Mouse (Mus musculus) heart, embryonic 12.5 days (tissue): ENCODE data around the gene Madd. TPM values are rescaled to one million over a fixed set of nuclear protein-coding genes. Genes with fewer than 3 reads are reported as not detected.
A peak's percentile ranks its signal among the peaks of the same experiment; 100 is the strongest.

ENCODE experiments used
- ATAC-seq: fragments of 200-750 bp; cut with Nextera tagmentation; 2 replicates; pipeline ENCODE4 v1.8.0; 2017; ENCODE audit warnings: moderate TSS enrichment, moderate library complexity; ENCODE audit not compliant: insufficient number of reproducible peaks, low FRiP score
- H3K27ac ChIP-seq: fragments of 300-500 bp; sonication (generic); 2 replicates; pipeline ENCODE4 v1.5.1; 2016; ENCODE audit warnings: mild to moderate bottlenecking, moderate library complexity; ENCODE audit not compliant: poor library complexity, severe bottlenecking
- H3K27me3 ChIP-seq: fragments of 300-500 bp; sonication (generic); replicated peaks from 2 replicates; pipeline ENCODE4 v1.6.1; 2016; ENCODE audit warnings: mild to moderate bottlenecking, moderate library complexity
- H3K36me3 ChIP-seq: fragments of 300-500 bp; sonication (generic); 2 replicates; pipeline ENCODE4 v1.6.1; 2016; ENCODE audit warnings: mild to moderate bottlenecking, moderate library complexity
- H3K4me1 ChIP-seq: fragments of 300-500 bp; sonication (generic); replicated peaks from 2 replicates; pipeline ENCODE4 v1.6.1; 2016; ENCODE audit warnings: mild to moderate bottlenecking
- H3K4me2 ChIP-seq: fragments of 300-500 bp; sonication (generic); 2 replicates; pipeline ENCODE4 v1.6.1; 2016; ENCODE audit warnings: mild to moderate bottlenecking, moderate library complexity
- H3K4me3 ChIP-seq: fragments of 300-500 bp; sonication (generic); 2 replicates; pipeline ENCODE4 v1.5.1; 2016; ENCODE audit warnings: mild to moderate bottlenecking
- H3K9ac ChIP-seq: fragments of 300-500 bp; sonication (generic); 2 replicates; pipeline ENCODE4 v1.6.1; 2016; ENCODE audit warnings: mild to moderate bottlenecking, moderate library complexity
- H3K9me3 ChIP-seq: fragments of 300-500 bp; sonication (generic); replicated peaks from 2 replicates; pipeline ENCODE4 v1.6.1; 2016; ENCODE audit warnings: mild to moderate bottlenecking, moderate library complexity
- WGBS: fragments of 180-500 bp; shearing (Covaris S2); methylation state at CpG from one replicate; pipeline ENCODE4 v1.1.7; 2016; 5-methylcytosine and 5-hydroxymethylcytosine counted together
- polyA plus RNA-seq: library from polyadenylated mRNA; unstranded; fragments of >200 nt; fragmentation: Nextera tagmentation; extraction: Ambion mirVana; gene quantifications from 2 replicates; pipeline ENCODE4 v1.2.1, GENCODE M21; 2016

The Madd gene
- polyA plus RNA-seq, 1 experiment from 2014 or later = 7.7 TPM

GRCm38 (mm10) chr2:91148101-91148500 lies 35.5 kb downstream of the Madd start:
- H3K4me1 ChIP-seq = no peaks in the 10 kb centered on the region
- ATAC-seq = no peak
- no peaks in the 10 kb centered on the region for H3K9me3 ChIP-seq
- H3K4me3 ChIP-seq = no peak overlapping the region
- no peak overlapping the region for H3K27ac ChIP-seq
- H3K27me3 ChIP-seq = no peaks in the 10 kb centered on the region
- no peak overlapping the region for H3K4me2 ChIP-seq
- no peak overlapping the region for H3K9ac ChIP-seq
- H3K36me3 ChIP-seq = peaks cover 7% of the 10 kb centered on the region

- ATAC-seq = no peak
- H3K4me1 ChIP-seq = 0 out of 2 replicates have a peak, but pooled peaks cover 10% of the 10 kb centered on the region
- no peaks in the 10 kb centered on the region for H3K27me3 ChIP-seq
- H3K9me3 ChIP-seq = no peaks in the 10 kb centered on the region
- 95% methylated on average over 11 of the region's 11 CpGs for WGBS
- no peak overlapping the region for H3K9ac ChIP-seq
- no peak overlapping the region for H3K27ac ChIP-seq
- H3K4me3 ChIP-seq = no peak overlapping the region
- peaks cover 25% of the 10 kb centered on the region for H3K36me3 ChIP-seq
- H3K4me2 ChIP-seq = no peak overlapping the region
These were observed 40.2 kb downstream of the Madd start for GRCm38 (mm10) chr2:91143401-91143800.

GRCm38 (mm10) chr2:91142920-91143319 lies 40.7 kb downstream of the Madd start:
- no peak for ATAC-seq
- Histone ChIP-seq H3K9ac (no peak overlapping the region), H3K27ac (no peak overlapping the region), H3K9me3 (no peaks in the 10 kb centered on the region), H3K4me3 (no peak overlapping the region), H3K36me3 (peaks cover 30% of the 10 kb centered on the region), H3K27me3 (no peaks in the 10 kb centered on the region), H3K4me1 (0 out of 2 replicates have a peak, but pooled peaks cover 10% of the 10 kb centered on the region), H3K4me2 (no peak overlapping the region)
- WGBS = 87% methylated on average over 6 of the region's 6 CpGs

- 81% methylated on average over 8 of the region's 8 CpGs for WGBS
- Histone ChIP-seq H3K9ac (no peak overlapping the region), H3K4me3 (no peak overlapping the region), H3K27ac (no peak overlapping the region), H3K4me2 (no peak overlapping the region), H3K36me3 (peaks cover 54% of the 10 kb centered on the region), H3K4me1 (0 out of 2 replicates have a peak, but pooled peaks cover 23% of the 10 kb centered on the region), H3K9me3 (no peaks in the 10 kb centered on the region), H3K27me3 (no peaks in the 10 kb centered on the region)
- ATAC-seq = no peak
These were observed 43.9 kb downstream of the Madd start for GRCm38 (mm10) chr2:91139764-91140163.

GRCm38 (mm10) chr2:91139311-91139710 lies 44.3 kb downstream of the Madd start:
- H3K9me3 ChIP-seq = no peaks in the 10 kb centered on the region
- 0 out of 2 replicates have a peak, but pooled peaks cover 23% of the 10 kb centered on the region for H3K4me1 ChIP-seq
- ATAC-seq = no peak
- no peak overlapping the region for H3K27ac ChIP-seq
- WGBS = 51% methylated on average over 5 of the region's 5 CpGs
- no peaks in the 10 kb centered on the region for H3K27me3 ChIP-seq
- H3K9ac ChIP-seq = no peak overlapping the region
- peaks cover 59% of the 10 kb centered on the region for H3K36me3 ChIP-seq
- H3K4me2 ChIP-seq = no peak overlapping the region
- no peak overlapping the region for H3K4me3 ChIP-seq

- Histone ChIP-seq H3K9ac (no peak overlapping the region), H3K27me3 (no peaks in the 10 kb centered on the region), H3K4me3 (no peak overlapping the region), H3K9me3 (no peaks in the 10 kb centered on the region), H3K4me1 (peaks cover 27% of the 10 kb centered on the region), H3K36me3 (peaks cover 71% of the 10 kb centered on the region), H3K27ac (peak overlapping the region; percentile 39; the same call in 1 of the 2 replicates), H3K4me2 (no peak overlapping the region)
- WGBS = 69% methylated on average over 6 of the region's 6 CpGs
- ATAC-seq = no peak
These were observed 46.2 kb downstream of the Madd start for GRCm38 (mm10) chr2:91137481-91137880.

- Histone ChIP-seq H3K36me3 (peaks cover 77% of the 10 kb centered on the region), H3K4me2 (no peak overlapping the region), H3K9me3 (no peaks in the 10 kb centered on the region), H3K4me3 (no peak overlapping the region), H3K27me3 (no peaks in the 10 kb centered on the region), H3K27ac (0 out of 2 replicates have a peak overlapping the region, but pooled peaks have one; percentile 12), H3K9ac (no peak overlapping the region), H3K4me1 (peaks cover 34% of the 10 kb centered on the region)
- no peak for ATAC-seq
- 69% methylated on average over 11 of the region's 11 CpGs for WGBS
These were observed 46.9 kb downstream of the Madd start for GRCm38 (mm10) chr2:91136513-91137412.

GRCm38 (mm10) chr2:91132035-91132434 lies 51.6 kb downstream of the Madd start:
- Histone ChIP-seq H3K27ac (peak overlapping the region; percentile 63; the same call in 1 of the 2 replicates), H3K36me3 (peaks cover 100% of the 10 kb centered on the region), H3K4me2 (no peak overlapping the region), H3K27me3 (no peaks in the 10 kb centered on the region), H3K9ac (0 out of 2 replicates have a peak overlapping the region, but pooled peaks have one; percentile 28), H3K4me3 (no peak overlapping the region), H3K9me3 (no peaks in the 10 kb centered on the region), H3K4me1 (peaks cover 39% of the 10 kb centered on the region)
- ATAC-seq = no peak
- 36% methylated on average over 3 of the region's 3 CpGs for WGBS

- no peak overlapping the region for H3K27ac ChIP-seq
- WGBS = 85% methylated on average over 15 of the region's 15 CpGs
- no peak overlapping the region; the same call in 1 of the 2 replicates for H3K9ac ChIP-seq
- peaks cover 42% of the 10 kb centered on the region for H3K4me1 ChIP-seq
- ATAC-seq = no peak
- no peaks in the 10 kb centered on the region for H3K27me3 ChIP-seq
- H3K4me2 ChIP-seq = no peak overlapping the region
- H3K36me3 ChIP-seq = peaks cover 100% of the 10 kb centered on the region
- no peaks in the 10 kb centered on the region for H3K9me3 ChIP-seq
- no peak overlapping the region for H3K4me3 ChIP-seq
These were observed 52.4 kb downstream of the Madd start for GRCm38 (mm10) chr2:91131251-91131650.

GRCm38 (mm10) chr2:91130126-91130525 lies 53.5 kb downstream of the Madd start:
- Histone ChIP-seq H3K36me3 (peaks cover 100% of the 10 kb centered on the region), H3K27ac (no peak overlapping the region), H3K9me3 (no peaks in the 10 kb centered on the region), H3K4me1 (peaks cover 46% of the 10 kb centered on the region), H3K4me2 (no peak overlapping the region), H3K9ac (no peak overlapping the region), H3K4me3 (no peak overlapping the region), H3K27me3 (no peaks in the 10 kb centered on the region)
- WGBS = 76% methylated on average over 6 of the region's 6 CpGs
- no peak for ATAC-seq

- Histone ChIP-seq H3K4me1 (peaks cover 59% of the 10 kb centered on the region), H3K9me3 (no peaks in the 10 kb centered on the region), H3K4me3 (no peak overlapping the region), H3K9ac (no peak overlapping the region), H3K27ac (no peak overlapping the region), H3K36me3 (peaks cover 100% of the 10 kb centered on the region), H3K27me3 (no peaks in the 10 kb centered on the region), H3K4me2 (no peak overlapping the region)
- 76% methylated on average over 5 of the region's 5 CpGs for WGBS
- no peak for ATAC-seq
These were observed 54.9 kb downstream of the Madd start for GRCm38 (mm10) chr2:91128761-91129160.
